Mouse (Mus musculus): Measurements from ENCODE around the gene Mast4.

Gene Mast4

DNA sequence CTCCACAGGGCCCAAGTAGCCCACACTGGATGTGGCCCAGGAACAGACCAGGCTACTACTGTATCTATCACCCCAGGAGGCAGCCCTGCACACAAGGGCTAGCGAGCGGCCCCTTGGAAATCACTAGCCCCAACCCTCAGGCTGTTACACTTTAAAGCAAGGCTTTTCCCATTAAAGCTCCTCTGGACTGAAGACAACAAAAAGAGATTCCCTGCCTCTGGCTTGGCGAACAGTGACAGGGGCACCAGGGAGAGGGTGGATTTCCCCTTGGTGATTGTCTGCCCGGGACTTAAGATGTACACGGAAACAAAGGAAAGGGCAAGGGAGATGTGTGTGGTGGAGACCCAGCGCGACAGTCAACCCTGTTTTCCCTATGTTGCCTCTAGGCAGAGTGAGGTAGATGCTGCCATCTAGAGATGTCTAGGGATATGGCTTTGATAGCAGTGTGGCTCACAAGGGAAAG lies 213.6 kb downstream of the Mast4 start:
- no peak for DNase-seq (ENCODE audit: low spot score)

DNA sequence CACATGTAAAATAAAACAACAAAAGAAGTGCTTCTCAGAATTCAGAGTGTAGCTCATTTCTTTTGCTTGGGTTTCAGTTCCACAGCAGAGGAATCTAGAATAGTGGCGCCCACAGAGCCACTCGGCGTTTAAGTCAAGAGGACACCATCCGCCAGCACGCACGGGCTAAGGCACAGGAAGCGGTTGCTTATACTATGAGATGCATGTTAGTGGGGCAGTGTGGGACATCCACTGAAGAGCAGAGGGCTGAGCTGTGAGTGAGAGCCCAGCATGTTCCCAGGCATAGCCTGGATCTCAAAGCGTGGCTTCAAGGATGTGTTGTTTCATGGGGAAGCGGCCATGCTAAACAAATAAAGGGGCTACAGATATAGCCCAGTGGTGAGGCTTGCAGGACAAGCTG lies 214.6 kb downstream of the Mast4 start:
- no peak for DNase-seq (ENCODE audit: low spot score)

DNA sequence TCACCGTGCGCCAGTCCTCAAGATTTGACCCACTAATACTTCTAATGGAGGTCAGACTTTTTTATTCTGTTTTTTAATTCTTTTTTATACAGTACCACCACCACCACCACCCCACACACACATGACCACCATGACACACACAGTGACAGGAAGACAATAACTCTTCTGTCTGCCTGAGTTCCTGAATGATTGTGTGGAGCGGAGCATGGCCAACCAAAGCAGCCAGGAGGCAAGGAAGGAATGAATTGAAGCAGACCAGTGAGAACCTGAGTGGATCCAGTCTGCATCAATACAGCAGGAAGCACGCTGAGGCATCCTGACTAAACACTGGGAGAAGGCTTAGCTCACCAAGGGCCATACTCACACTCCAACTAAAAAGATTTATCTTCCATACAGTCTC lies 219.2 kb downstream of the Mast4 start:
- DNase-seq (ENCODE audit: low spot score) = no peak

DNA sequence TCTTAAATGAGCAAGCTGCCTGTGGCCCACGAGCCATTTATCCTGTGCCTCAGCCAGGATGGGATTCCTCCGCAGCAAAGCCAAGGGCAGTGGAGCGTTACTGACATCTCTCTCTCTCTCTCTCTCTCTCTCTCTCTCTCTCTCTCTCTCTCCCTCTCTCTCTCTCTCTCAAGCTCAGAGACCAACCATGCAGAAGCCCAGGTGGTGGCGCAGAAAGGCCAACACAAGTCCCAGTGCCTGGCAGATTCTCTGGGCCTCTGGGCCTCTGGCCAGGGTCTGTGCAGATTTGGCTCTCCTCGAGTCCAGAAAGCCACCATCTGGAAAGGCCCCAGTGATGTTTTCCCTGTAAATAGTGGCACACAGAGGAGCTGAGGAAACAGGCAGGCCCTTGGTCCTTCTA lies 220.0 kb downstream of the Mast4 start:
- DNase-seq (ENCODE audit: low spot score) = no peak

DNA sequence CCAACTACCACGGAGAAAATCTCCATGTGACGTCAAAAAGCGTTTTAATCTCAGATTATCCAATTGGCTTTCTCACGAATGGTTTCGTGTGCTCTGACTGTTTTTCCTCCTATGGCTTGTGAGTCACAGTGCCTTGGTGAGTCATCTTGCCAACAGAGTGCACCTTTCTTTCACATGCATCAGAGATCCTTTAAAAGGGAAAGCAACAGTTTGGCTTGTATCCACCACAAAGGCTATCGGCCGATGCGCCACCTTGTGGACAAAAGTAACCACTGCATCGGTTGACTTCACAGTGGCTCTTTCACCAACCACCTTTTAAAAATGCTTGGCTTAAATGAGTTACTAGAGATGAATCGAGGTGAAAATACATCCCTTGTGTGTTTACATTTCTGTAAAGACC lies 224.4 kb downstream of the Mast4 start:
- peak; percentile 33 for DNase-seq (ENCODE audit: low spot score)

DNA sequence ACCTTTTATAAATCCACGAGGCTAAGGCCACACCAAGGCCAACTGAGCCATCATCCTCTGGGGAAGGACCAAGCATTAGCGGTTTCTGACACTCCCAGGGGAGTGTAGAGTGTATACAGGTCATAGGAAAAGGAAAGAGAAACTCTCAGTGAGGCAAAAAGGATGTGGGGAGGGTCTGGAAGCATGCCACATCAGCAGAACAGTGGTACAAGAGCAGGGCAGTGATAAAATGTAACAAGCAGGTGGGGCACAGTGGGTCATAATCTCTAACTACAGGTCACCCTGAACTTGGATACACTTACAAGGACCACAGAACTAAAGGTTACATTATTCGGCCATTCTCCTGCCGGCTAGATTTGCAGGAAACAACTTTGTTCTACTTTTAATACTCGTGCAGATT lies 226.9 kb downstream of the Mast4 start:
- no peak for DNase-seq (ENCODE audit: low spot score)

DNA sequence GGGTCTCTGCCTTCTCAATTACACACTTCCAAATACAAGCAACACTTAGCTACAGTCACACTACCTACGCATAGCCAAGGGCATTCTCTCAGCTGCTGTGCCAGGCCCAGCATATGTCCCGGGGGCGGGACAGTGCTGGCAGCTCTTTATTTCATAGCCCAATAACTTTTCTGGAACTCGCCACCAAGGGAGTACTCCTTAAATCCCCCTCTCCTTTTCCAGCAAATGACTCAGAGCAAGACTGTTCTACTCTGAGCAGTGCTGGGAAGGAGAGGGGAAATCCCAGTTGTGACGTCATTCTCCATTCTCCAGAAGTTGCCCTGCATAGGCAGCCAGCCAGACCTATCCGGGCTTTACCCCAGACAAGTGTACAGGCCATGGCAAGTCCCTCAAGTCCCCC lies 231.7 kb downstream of the Mast4 start:
- no peak for DNase-seq (ENCODE audit: low spot score)

DNA sequence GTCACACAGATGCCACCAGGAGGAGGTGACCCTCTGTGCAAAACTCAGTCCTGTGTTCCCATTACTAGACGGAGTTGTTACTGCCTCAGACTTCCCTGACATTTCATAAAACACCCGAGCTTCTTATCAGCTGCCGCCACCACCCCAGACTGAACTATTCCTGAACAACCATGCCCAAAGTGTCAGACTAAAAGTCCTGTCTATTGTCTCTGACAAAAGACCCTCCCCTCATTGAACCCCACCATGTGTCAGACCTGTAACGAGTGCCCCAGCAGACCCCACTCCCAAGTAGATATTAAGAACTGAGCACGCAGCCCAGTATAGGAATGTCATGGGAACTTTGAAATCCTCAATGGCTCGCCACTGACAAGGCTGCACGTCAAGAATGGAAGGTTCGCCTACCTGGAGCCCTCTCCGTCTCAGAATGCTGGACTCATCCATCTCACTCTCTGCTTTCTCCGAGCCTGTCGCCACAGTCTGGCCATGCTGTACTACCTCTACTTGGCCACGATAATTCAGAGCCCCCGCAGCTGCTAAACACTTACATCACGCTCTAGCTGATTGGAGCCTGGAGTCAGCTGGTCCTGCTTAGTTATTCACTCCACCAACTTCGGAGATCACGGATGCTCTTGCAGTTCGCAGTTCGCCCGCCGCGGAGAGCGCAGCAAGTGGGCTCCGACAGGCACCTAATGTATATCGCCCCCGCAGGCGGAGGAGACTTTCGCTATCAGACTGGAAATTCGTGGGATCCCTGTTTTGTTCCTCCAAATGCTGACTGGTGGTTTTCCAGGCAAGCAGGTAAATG lies 237.7 kb downstream of the Mast4 start:
- no peak for DNase-seq (ENCODE audit: low spot score)

DNA sequence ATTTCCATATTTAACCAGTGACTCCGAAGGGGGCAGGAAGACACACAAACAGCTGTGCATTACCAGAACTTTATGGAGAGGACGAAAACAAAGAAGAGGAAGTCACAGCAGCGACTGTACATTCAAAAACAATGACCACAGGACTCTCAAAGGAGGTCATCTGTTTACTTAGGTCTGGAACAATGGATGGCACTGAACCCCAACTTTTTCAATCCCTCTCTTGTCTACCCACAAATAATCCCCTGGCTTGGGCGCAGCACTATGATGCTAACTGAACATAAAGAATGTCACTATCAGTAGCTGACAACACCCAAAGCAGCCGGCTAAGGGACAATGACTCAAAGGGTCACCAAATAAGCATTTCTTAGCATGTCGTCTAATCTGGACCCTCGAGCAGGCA lies 238.8 kb downstream of the Mast4 start:
- DNase-seq (ENCODE audit: low spot score) = no peak

DNA sequence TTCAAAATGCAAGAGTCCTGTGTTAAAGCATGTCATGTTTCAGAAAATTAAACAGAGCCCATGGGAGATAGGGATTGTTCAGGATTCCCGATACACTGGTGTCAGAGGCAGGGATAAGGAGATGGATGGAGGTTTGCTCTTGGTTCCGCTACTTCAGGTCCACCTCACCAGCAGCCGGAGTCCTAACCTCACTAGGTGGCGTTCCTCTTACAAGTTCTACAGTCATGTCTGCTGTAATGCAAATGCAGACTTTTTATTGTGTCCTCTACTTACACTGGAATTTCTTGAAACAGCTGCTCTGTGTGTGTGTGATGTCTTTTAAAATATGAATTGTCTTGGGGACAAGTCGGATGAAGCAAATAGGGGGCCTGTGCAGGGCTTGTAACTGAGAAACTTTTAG lies 239.7 kb downstream of the Mast4 start:
- no peak for DNase-seq (ENCODE audit: low spot score)

DNA sequence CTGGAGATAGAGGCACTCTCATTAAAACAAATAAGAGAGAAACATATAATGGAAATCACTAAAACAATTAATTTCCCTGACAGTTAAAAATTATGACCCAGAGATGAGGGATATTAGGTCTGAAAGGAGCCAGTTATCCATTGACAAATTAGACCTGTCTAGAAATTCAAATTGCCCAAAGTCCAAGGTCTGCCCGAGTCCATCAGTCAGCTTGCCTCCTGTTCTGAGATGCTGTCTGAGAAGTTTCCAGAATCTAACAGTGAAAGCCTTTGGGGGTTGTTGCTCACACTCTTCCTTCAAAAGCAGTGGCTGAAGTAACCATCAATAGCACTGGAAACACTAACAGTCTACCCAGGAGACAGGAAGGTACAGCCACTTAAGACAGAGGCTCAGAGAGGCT lies 240.6 kb downstream of the Mast4 start:
- no peak for DNase-seq (ENCODE audit: low spot score)

DNA sequence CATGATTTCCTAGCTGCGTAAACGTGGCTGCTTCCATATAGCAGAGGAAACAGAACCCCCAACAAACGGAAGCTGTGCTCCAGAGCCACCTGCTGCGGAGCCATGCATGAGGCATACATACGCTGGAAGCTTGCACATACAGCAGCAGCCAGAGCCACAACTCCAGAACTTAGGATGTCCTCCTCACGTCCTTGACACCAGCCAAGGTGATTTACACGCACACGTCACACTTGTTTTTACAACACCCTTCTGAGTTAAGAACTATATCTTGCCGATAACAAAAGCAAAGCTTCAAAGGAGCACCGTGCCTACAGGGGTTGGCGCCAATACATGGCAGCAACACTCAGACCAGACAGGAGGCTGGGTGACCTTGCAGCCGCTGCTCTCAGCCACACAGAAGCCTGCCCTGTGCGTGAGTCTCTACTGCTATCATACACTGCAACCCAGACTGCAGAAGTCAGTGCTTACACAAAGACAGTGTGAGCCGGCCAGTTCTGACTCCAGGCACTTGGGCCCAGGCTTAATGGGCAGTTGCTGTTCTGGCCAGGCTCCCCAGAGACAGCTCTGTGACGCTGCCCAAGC lies 248.7 kb downstream of the Mast4 start:
- peak; percentile 23 for DNase-seq (ENCODE audit: low spot score)

DNA sequence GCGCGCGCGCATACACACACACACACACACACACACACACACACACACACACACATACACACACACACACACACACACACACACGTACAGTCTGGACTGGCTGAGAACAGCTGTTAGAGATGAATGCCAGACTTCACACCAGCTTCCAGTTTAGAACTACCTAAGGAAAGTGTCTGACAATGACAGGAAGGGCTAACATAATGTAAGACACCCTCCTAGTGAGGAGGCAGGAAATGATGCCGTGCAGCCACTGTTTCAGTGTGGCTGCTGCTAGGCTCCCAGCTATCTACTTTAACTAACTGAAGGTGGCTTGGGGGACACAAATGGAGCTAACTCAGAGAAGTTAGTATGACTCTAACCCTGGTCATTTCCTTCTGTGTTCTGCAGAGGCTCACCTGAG lies 251.4 kb downstream of the Mast4 start:
- DNase-seq (ENCODE audit: low spot score) = no peak

DNA sequence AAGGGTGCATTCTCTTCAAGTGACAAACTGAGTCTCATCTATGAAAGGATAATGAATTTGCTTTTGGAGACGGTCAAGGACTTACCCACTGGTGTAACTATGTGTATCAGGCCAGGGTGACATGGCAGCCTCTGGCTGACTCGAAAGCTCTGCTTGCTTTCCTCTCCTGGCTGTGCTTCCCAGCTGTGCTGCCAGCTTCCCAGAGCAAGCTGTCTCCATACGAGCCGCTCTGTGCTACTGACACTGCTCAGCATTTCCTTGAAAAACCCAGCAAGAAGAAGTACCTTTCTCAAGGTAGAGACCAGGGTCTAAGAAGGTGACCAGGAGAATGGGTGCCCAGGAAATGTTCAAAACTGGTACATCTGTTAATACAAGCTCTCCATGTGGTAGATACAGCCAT lies 254.5 kb downstream of the Mast4 start:
- no peak for DNase-seq (ENCODE audit: low spot score)

DNA sequence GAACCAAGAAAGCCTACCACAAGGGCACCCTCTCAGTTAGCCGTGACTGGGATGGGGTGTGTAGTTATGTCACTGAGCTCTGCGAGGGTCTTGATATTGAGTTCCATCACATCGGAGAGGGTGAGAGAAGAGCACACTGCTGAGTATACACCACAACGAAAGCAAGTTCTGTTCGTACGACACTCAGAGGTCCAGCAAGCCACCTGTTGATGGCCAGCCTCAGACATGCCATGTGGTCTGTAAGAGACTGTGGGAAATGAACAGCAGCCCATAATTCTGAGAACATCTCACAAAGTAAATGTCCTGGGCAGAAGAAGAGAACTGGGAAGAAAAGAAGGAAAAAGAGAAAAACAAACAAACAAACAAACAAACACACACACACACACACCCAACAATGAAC lies 255.5 kb downstream of the Mast4 start:
- DNase-seq (ENCODE audit: low spot score) = no peak

DNA sequence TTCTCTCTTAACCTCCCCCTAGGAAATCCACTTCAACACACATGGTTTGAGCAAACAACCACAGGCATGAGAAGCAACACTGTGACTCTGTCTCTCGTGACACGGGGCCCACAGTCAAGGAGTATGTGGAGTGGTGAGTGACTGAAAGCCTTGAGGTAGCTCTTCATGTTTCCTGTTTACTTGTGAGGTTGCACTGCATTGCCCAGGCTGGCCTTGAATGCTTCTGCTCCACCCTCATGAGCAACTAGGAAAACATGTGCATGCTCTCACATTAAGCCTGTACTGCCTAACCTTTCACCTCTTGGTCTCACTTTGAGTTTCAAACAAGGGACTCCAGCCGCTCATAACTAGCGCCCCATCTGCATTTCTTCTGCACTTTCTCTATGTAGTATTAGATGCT lies 260.8 kb downstream of the Mast4 start:
- DNase-seq (ENCODE audit: low spot score) = no peak

DNA sequence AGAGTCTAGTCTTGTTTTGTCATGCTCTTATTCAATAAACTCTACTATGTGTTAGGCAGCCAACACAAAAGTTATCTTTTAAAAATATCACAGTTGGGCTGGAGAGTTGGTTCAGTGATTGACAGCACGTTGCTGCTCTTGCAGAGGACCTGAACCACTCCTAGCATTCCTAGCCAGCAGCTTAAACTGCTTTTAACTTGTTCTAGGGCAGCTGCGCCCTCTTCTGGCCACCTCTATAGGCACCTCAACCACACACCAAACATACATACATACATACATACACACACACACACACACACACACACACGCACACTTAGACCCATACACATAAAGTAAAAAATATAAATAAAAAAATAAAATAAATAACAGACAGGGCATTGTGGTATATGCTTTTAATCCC lies 262.5 kb downstream of the Mast4 start:
- DNase-seq (ENCODE audit: low spot score) = no peak

DNA sequence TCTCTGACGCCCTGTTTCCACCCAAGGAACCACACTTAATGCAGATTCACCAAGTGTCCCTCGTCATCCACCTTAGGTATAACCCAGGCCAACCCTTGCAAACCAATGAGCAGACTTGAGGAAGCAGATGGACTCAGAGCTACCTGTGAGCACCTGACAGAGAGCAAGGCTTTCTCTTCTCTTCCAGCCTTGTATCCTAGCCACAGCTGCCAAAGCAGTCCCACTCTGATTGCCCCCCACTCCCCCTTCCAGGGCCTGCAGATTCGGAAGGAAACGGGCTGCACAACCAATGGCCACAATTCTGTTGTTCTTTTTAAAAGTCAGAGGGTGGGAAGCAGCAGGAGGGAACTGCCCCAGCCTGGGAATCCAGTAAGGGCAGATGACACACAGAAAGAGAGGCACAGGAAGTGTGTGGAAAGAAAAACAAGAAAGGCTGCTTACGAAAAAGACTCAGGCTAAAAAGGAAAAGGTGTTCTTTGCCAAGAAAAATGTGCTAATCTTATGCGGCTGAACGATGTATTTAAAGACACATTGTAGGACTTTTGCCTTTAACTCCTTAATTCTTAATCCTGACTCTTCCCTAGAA lies 266.6 kb downstream of the Mast4 start:
- no peak for DNase-seq (ENCODE audit: low spot score)

DNA sequence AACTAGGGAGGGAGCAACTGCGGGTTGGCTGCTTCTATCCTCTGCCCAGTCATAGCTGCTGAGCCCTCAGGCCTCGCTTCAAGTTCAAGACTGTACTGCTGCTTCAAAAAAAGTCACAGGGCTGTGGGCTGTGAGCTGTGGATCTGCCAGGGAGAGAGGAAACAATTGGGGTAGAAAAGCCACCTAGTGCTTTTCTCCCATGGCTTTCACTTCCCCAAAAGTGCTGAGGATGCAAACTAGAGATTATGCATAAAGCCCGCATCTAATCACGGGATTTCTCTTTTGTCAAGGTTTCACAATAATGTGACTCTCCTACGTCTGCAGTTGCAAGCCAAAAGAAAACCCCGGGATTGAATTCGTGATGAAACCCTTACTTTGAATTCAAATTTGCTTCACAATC lies 268.9 kb downstream of the Mast4 start:
- DNase-seq (ENCODE audit: low spot score) = no peak

DNA sequence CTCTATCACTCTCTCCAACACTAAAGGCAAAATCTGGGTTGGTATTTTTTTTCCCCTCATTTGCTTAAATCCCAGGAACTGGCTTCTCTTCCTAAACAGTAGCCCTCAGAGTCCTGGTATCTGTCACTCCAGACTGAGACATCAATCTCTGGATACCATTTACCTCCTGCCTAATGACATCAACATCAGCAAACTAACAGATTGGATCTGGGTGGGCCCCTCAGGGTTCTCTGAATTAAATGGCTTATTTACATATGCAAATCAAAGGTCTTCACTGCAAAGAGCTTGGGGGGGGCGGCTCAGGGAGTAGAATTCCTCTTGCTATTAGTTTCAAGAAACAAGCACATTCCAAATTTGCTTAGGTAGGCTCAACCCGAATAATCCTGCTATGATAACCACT lies 272.6 kb downstream of the Mast4 start:
- no peak for DNase-seq (ENCODE audit: low spot score)

DNA sequence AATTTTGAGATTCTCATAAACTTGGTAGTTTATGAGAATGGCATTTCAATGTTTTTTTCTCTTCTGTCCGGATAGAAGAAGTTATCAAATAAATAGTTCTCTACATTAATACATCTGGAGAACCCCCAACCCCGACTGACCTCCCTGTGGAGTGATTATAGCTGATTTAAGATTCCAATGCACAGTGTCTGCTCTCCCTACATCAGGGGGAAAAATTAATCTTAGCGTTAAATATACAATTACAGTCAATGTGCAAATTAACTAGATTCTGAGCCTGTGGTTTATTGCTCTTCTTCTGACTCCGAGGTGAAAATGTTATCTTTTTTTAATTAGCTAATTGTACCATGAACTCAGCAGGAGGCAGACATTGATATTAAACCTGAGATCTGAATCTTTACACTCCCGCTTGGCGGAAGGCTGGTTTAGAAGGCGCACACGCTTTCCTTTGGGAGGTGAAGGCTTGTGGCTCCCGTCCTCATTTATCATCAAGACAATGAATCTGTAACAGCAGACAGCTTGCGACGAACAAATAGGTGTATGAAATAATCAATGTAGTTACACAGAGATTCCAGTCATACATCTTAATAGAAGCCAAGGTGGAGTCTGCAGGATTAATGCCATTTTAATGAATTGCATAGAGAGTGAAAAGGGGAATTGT lies 274.2 kb downstream of the Mast4 start:
- no peak for DNase-seq (ENCODE audit: low spot score)

DNA sequence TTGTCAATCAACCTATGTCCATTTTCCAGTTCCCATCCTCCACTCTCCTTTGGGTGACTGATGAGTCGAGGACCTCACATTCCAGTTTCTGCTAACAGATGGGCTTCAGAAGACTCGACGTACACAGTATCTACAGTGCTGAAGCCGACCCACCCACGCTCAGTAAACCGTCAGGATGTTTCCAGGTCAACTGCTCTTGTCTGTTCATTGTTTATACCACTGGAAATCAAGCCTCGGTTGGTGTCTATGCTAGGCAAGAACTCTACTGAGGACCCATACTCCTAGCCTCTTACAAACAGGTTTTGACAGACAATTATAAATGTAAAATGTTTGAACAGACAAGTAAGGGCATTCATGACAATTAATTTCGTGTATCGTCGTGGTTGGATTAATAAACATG lies 277.8 kb downstream of the Mast4 start:
- no peak for DNase-seq (ENCODE audit: low spot score)

DNA sequence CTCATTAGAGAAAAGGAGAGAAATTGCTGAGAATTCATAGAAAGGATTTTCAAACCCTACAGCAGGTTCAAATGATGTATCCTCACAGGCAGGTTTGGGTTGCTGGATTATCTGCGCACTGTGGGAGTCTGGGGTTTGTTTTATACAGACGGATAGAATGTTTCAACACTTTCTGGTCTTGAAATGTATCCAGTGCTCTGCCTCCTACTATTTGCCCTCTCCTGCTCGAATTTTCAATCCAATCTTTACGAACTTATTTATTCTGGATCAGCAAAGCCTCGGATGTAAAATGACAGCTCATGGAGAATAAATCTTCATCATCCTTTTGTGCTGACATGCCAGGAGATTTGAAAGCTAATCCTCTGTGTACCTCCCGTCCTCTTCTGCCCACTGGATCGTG lies 281.6 kb downstream of the Mast4 start:
- DNase-seq (ENCODE audit: low spot score) = no peak

Data from ovary, adult 18-20 months (tissue).